Mouse (Mus musculus) MEL (cell line): ENCODE results near the gene Ston1. TPM values are rescaled to one million over a fixed set of nuclear protein-coding genes. Genes with fewer than 3 reads are reported as not detected.
A peak's percentile ranks its signal among the peaks of the same experiment; 100 is the strongest.

ENCODE experiments used
- DNase-seq: peaks from one replicate; pipeline ENCODE4 v3.0.0; 2011; ENCODE audit warnings: low read depth, low spot score
- H3K27ac ChIP-seq: 2 replicates; pipeline ENCODE4 v1.5.1; 2012; ENCODE audit warnings: low read depth, mild to moderate bottlenecking, control low read depth, low read length, moderate library complexity; ENCODE audit not compliant: control insufficient read depth
- H3K27me3 ChIP-seq, 2 experiments: fragments of 150-350 bp in 1 of 2; sonication (generic) in 1 of 2; 2 replicates each; pipeline ENCODE4 v1.6.1; 2012; ENCODE audit warnings: low read length in 2 of 2, mild to moderate bottlenecking in 2 of 2, improper control_type of control experiment in 1 of 2, moderate library complexity in 1 of 2; ENCODE audit not compliant: insufficient read depth in 2 of 2, control insufficient read depth in 1 of 2
- H3K36me3 ChIP-seq, 2 experiments: 2 replicates each; pipeline ENCODE4 v1.6.1; 2012 to 2014; ENCODE audit warnings: low read length in 2 of 2, improper control_type of control experiment in 1 of 2, inconsistent platforms in 1 of 2, mild to moderate bottlenecking in 1 of 2; ENCODE audit not compliant: insufficient read depth in 2 of 2, control insufficient read depth in 1 of 2
- H3K4me1 ChIP-seq, 2 experiments: fragments of 150-350 bp in 1 of 2; sonication (generic) in 1 of 2; 2 replicates each; pipeline ENCODE4 v1.6.1; 2012; ENCODE audit warnings: low read length in 2 of 2, improper control_type of control experiment in 1 of 2, mild to moderate bottlenecking in 1 of 2; ENCODE audit not compliant: insufficient read depth in 2 of 2, control insufficient read depth in 1 of 2
- H3K4me3 ChIP-seq, 2 experiments: fragments of 150-350 bp in 1 of 2; sonication (generic) in 1 of 2; 2 replicates each; pipeline ENCODE4 v1.5.1; 2012; ENCODE audit warnings: low read depth in 2 of 2, low read length in 2 of 2, mild to moderate bottlenecking in 2 of 2, moderate library complexity in 2 of 2, control low read depth in 1 of 2, improper control_type of control experiment in 1 of 2; ENCODE audit not compliant: control insufficient read depth in 1 of 2, insufficient read depth in 1 of 2
- H3K79me2 ChIP-seq: 2 replicates; pipeline ENCODE4 v1.6.1; 2012; ENCODE audit warnings: mild to moderate bottlenecking, low read length, moderate library complexity; ENCODE audit not compliant: control insufficient read depth, poor library complexity, insufficient read depth
- H3K9ac ChIP-seq: 2 replicates; pipeline ENCODE4 v1.6.1; 2012; ENCODE audit warnings: low read depth, mild to moderate bottlenecking, control low read depth, low read length, moderate library complexity; ENCODE audit not compliant: control insufficient read depth, poor library complexity, severe bottlenecking
- H3K9me3 ChIP-seq: fragments of 150-350 bp; sonication (generic); replicated peaks from 2 replicates; pipeline ENCODE4 v1.6.1; 2012; ENCODE audit warnings: mild to moderate bottlenecking, low read length, improper control_type of control experiment, moderate library complexity; ENCODE audit not compliant: insufficient read depth
- BHLHE40 ChIP-seq: IDR thresholded peaks from 2 replicates; pipeline ENCODE4 v1.6.1; 2012; ENCODE audit warnings: low read depth, mild to moderate bottlenecking, inconsistent platforms, low read length, improper control_type of control experiment, borderline replicate concordance
- CHD1 ChIP-seq: IDR thresholded peaks from 2 replicates; pipeline ENCODE4 v1.6.1; 2012; ENCODE audit warnings: low read depth, mild to moderate bottlenecking, inconsistent platforms, low read length, improper control_type of control experiment
- CTCF ChIP-seq, 3 experiments: IDR thresholded peaks in 2 of 3; conservative IDR thresholded peaks in 1 of 3; 2 replicates each; pipeline ENCODE4 v1.5.1; 2011 to 2012; ENCODE audit warnings: low read length in 3 of 3, low read depth in 2 of 3, mild to moderate bottlenecking in 2 of 3, improper control_type of control experiment in 1 of 3, inconsistent platforms in 1 of 3, mixed read lengths in 1 of 3, moderate library complexity in 1 of 3; ENCODE audit not compliant: control insufficient read depth in 1 of 3, insufficient read depth in 1 of 3, poor library complexity in 1 of 3, severe bottlenecking in 1 of 3
- EP300 ChIP-seq, 2 experiments: IDR thresholded peaks; 2 replicates each; pipeline ENCODE4 v1.6.1; 2011; ENCODE audit warnings: improper control_type of control experiment in 2 of 2, low read length in 2 of 2, low read depth in 1 of 2, mild to moderate bottlenecking in 1 of 2
- GABPA ChIP-seq: IDR thresholded peaks from 2 replicates; pipeline ENCODE4 v1.6.1; 2012; ENCODE audit warnings: low read depth, mild to moderate bottlenecking, inconsistent platforms, low read length, improper control_type of control experiment, moderate library complexity
- GATA1 ChIP-seq: IDR thresholded peaks from 2 replicates; pipeline ENCODE4 v1.6.1; 2011; ENCODE audit warnings: low read depth, low read length, improper control_type of control experiment
- HCFC1 ChIP-seq: IDR thresholded peaks from 2 replicates; pipeline ENCODE4 v1.6.1; 2012; ENCODE audit warnings: low read depth, mild to moderate bottlenecking, inconsistent platforms, low read length, improper control_type of control experiment, moderate library complexity
- JUND ChIP-seq: IDR thresholded peaks from 2 replicates; pipeline ENCODE4 v1.6.1; 2011; ENCODE audit warnings: low read depth, mild to moderate bottlenecking, improper control_type of control experiment, low read length
- KAT2A ChIP-seq: conservative IDR thresholded peaks from 2 replicates; pipeline ENCODE4 v1.6.1; 2012; ENCODE audit warnings: low read depth, low read length, improper control_type of control experiment, inconsistent platforms
- MAX ChIP-seq: IDR thresholded peaks from 2 replicates; pipeline ENCODE4 v1.6.1; 2011; ENCODE audit warnings: low read length, improper control_type of control experiment
- MEF2A ChIP-seq: IDR thresholded peaks from 2 replicates; pipeline ENCODE4 v1.6.1; 2014; ENCODE audit warnings: low read depth, mild to moderate bottlenecking, inconsistent platforms, low read length, improper control_type of control experiment; ENCODE audit not compliant: poor library complexity, insufficient replicate concordance, severe bottlenecking; ENCODE audit errors: extremely low read depth
- MXI1 ChIP-seq: IDR thresholded peaks from 2 replicates; pipeline ENCODE4 v1.6.1; 2011; ENCODE audit warnings: mild to moderate bottlenecking, low read depth, low read length, improper control_type of control experiment
- MYC ChIP-seq: IDR thresholded peaks from 2 replicates; pipeline ENCODE4 v1.6.1; 2011; ENCODE audit warnings: low read depth, mild to moderate bottlenecking, low read length, improper control_type of control experiment, moderate library complexity
- NELFE ChIP-seq: IDR thresholded peaks from 2 replicates; pipeline ENCODE4 v1.6.1; 2011; ENCODE audit warnings: low read depth, low read length, improper control_type of control experiment
- NRF1 ChIP-seq: IDR thresholded peaks from 2 replicates; pipeline ENCODE4 v1.6.1; 2014; ENCODE audit warnings: low read depth, mild to moderate bottlenecking, inconsistent platforms, low read length, improper control_type of control experiment, moderate library complexity; ENCODE audit not compliant: poor library complexity, insufficient read depth, severe bottlenecking
- POLR2A ChIP-seq, 2 experiments: IDR thresholded peaks; 2 replicates each; pipeline ENCODE4 v1.6.1; 2011 to 2012; ENCODE audit warnings: low read length in 2 of 2, mild to moderate bottlenecking in 2 of 2, control low read depth in 1 of 2, improper control_type of control experiment in 1 of 2, low read depth in 1 of 2, moderate library complexity in 1 of 2; ENCODE audit not compliant: control insufficient read depth in 1 of 2, insufficient read depth in 1 of 2, poor library complexity in 1 of 2
- POLR2AphosphoS2 ChIP-seq: IDR thresholded peaks from 2 replicates; pipeline ENCODE4 v1.6.1; 2011; ENCODE audit warnings: low read length, improper control_type of control experiment
- RAD21 ChIP-seq: IDR thresholded peaks from 2 replicates; pipeline ENCODE4 v1.6.1; 2011; ENCODE audit warnings: mild to moderate bottlenecking, low read depth, low read length, improper control_type of control experiment
- RCOR1 ChIP-seq: IDR thresholded peaks from 2 replicates; pipeline ENCODE4 v1.6.1; 2012; ENCODE audit warnings: low read depth, mild to moderate bottlenecking, inconsistent platforms, low read length, improper control_type of control experiment
- SMC3 ChIP-seq: IDR thresholded peaks from 2 replicates; pipeline ENCODE4 v1.6.1; 2011; ENCODE audit warnings: low read depth, low read length, improper control_type of control experiment
- TCF12 ChIP-seq: IDR thresholded peaks from 2 replicates; pipeline ENCODE4 v1.6.1; 2014; ENCODE audit warnings: low read depth, mild to moderate bottlenecking, inconsistent platforms, low read length, improper control_type of control experiment, moderate library complexity
- USF1 ChIP-seq: IDR thresholded peaks from 2 replicates; pipeline ENCODE4 v1.6.1; 2014; ENCODE audit warnings: low read depth, mild to moderate bottlenecking, inconsistent platforms, low read length, improper control_type of control experiment, moderate library complexity
- ZKSCAN1 ChIP-seq: IDR thresholded peaks from 2 replicates; pipeline ENCODE4 v1.6.1; 2012; ENCODE audit warnings: low read depth, mild to moderate bottlenecking, inconsistent platforms, low read length, improper control_type of control experiment, moderate library complexity
- ZMIZ1 ChIP-seq: IDR thresholded peaks from 2 replicates; pipeline ENCODE4 v1.6.1; 2012; ENCODE audit warnings: low read depth, mild to moderate bottlenecking, inconsistent platforms, low read length, improper control_type of control experiment, moderate library complexity
- ZNF384 ChIP-seq: IDR thresholded peaks from 2 replicates; pipeline ENCODE4 v1.6.1; 2012; ENCODE audit warnings: low read depth, mild to moderate bottlenecking, inconsistent platforms, low read length, improper control_type of control experiment
- polyA plus RNA-seq, 2 experiments: library from polyadenylated mRNA; stranded (reverse) in 1 of 2; unstranded in 1 of 2; fragments of >175 nt in 1 of 2; fragments of >200 nt in 1 of 2; gene quantifications; 2 replicates each; pipeline versions ENCODE4 v1.2.1 to v1.2.4; 2012; ENCODE audit warnings: low replicate concordance in 2 of 2, low read depth in 1 of 2; ENCODE audit not compliant: insufficient read length in 2 of 2, insufficient read depth in 1 of 2, missing spikeins in 1 of 2
- total RNA-seq: library from RNA; depleted of rRNA; stranded (reverse); fragments of 300-350 nt; gene quantifications from 2 replicates; pipeline ENCODE4 v1.2.3, GENCODE M21; 2012

Ston1 gene
- total and polyA plus RNA-seq, 3 experiments: 0.39 to 4.9 TPM; not detected in 1

- H3K4me3 ChIP-seq: no peak overlapping the region
- H3K79me2 ChIP-seq: no peaks in the 10 kb centered on the region
- no peaks in the 10 kb centered on the region for H3K9me3 ChIP-seq
- no peaks in the 10 kb centered on the region for H3K27me3 ChIP-seq
- H3K4me1 ChIP-seq: no peaks in the 10 kb centered on the region
- H3K27ac ChIP-seq: no peak overlapping the region
- no peak for TF ChIP-seq MXI1
- TF ChIP-seq USF1: no peak
- no peak for TF ChIP-seq BHLHE40
- no peak for TF ChIP-seq GABPA
- no peak for TF ChIP-seq EP300 (IDR thresholded peaks at IDR 0.05; ENCODE audit: low read depth in 1 of 2, low read length in 2 of 2)
- TF ChIP-seq, all 39 proteins: peak for 0
- Histone ChIP-seq H3K36me3 (no peaks in the 10 kb centered on the region), H3K9ac (no peak overlapping the region)
- no peak for DNase-seq
Observed at GRCm38 (mm10) chr17:88620935-88621334, 23.5 kb downstream of the Ston1 start.

- Histone ChIP-seq H3K4me1 (no peaks in the 10 kb centered on the region), H3K9me3 (no peaks in the 10 kb centered on the region), H3K79me2 (no peaks in the 10 kb centered on the region), H3K27ac (no peak overlapping the region), H3K9ac (no peak overlapping the region), H3K27me3 (no peaks in the 10 kb centered on the region), H3K36me3 (no peaks in the 10 kb centered on the region), H3K4me3 (no peak overlapping the region)
- no peak for DNase-seq
- no peak for TF ChIP-seq NELFE
- TF ChIP-seq ZMIZ1: no peak
- 0 out of 4 replicates have a peak, but pooled peaks of 1 of the 2 experiments have one; percentile 15 for TF ChIP-seq POLR2A (IDR thresholded peaks at IDR 0.05; ENCODE audit: control insufficient read depth in 1 of 2, insufficient read depth in 1 of 2, low read depth in 1 of 2, low read length in 2 of 2, poor library complexity in 1 of 2)
- no peak for TF ChIP-seq ZNF384
Observed at GRCm38 (mm10) chr17:88621374-88621773, 23.9 kb downstream of the Ston1 start.

GRCm38 (mm10) chr17:88622711-88623110 lies 25.2 kb downstream of the Ston1 start:
- no peak overlapping the region for H3K9ac ChIP-seq
- no peaks in the 10 kb centered on the region for H3K9me3 ChIP-seq
- no peak overlapping the region for H3K4me3 ChIP-seq
- no peaks in the 10 kb centered on the region for H3K79me2 ChIP-seq
- H3K4me1 ChIP-seq: no peaks in the 10 kb centered on the region
- no peak overlapping the region for H3K27ac ChIP-seq
- no peaks in the 10 kb centered on the region for H3K36me3 ChIP-seq
- TF ChIP-seq ZKSCAN1 (no peak), JUND (no peak), NRF1 (no peak), CTCF (IDR thresholded peaks at IDR 0.05 in 2 of 3, conservative IDR thresholded peaks at IDR 0.05 in 1 of 3; ENCODE audit: control insufficient read depth in 1 of 3, insufficient read depth in 1 of 3, low read depth in 2 of 3, low read length in 3 of 3, poor library complexity in 1 of 3, severe bottlenecking in 1 of 3) (no peak), KAT2A (no peak), USF1 (no peak), MAX (no peak), POLR2AphosphoS2 (no peak), RAD21 (no peak), GATA1 (no peak), MEF2A (no peak), MXI1 (no peak), TCF12 (no peak), ZNF384 (no peak), CHD1 (no peak), RCOR1 (no peak), HCFC1 (no peak), MYC (no peak), SMC3 (no peak)
- TF ChIP-seq, all 39 proteins: peak for 0
- no peaks in the 10 kb centered on the region for H3K27me3 ChIP-seq
- no peak for DNase-seq
